Comparison of ENCODE assay signal across 9 mouse cellular contexts in genomic region chr6:51732298-51732895, GRCm38 (mm10).
A peak's percentile ranks its signal among the peaks of the same experiment; 100 is the strongest.
DNase-seq lines count a peak whose midpoint lies in the region; TF ChIP-seq lines count a peak whose summit lies in the region.
"Had no signal": no experiment of that assay in that cellular context is flagged by ENCODE, and none has a peak within 500 bp of the region (broad histone marks: within the 10 kb centered on the region; RNA-seq: fewer than 3 reads in every experiment).

No protein-coding gene starts in this region.

- intact Hi-C loops in left cerebral cortex, postnatal 4 days (cut with DNase I), result no loop called here
- intact Hi-C loops in left cerebral cortex, adult 2 months (cut with DNase I), result no loop called here

- no peak overlapping the region for H3K27ac ChIP-seq in left cerebral cortex, adult 2 months
- H3K27ac ChIP-seq in brown adipose tissue, adult 24 weeks (replicated peaks; ENCODE audit: low read depth, low read length), result no peak overlapping the region
- H3K27ac ChIP-seq: macrophage had no signal

- peak; percentile 90 for DNase-seq in left cerebral cortex, postnatal 4 days
- DNase-seq in left cerebral cortex, adult 2 months (ENCODE audit: extremely low spot score in 1 of 2, low spot score in 2 of 2), result no peak
- peak; percentile 87 to 88 for DNase-seq in cerebellum, postnatal 36 days
- peak; percentile 30 to 36 for DNase-seq in layer of hippocampus, postnatal 25 days (ENCODE audit: extremely low spot score in 1 of 2, low spot score in 1 of 2)
- no peak for DNase-seq in B cell, adult 2 months
- DNase-seq in testis, postnatal 10 days (ENCODE audit: low spot score), result no peak
- DNase-seq: heart, adult 18-20 months had no signal

- H3K4me3 ChIP-seq in left cerebral cortex, adult 2 months, result no peak overlapping the region
- peak overlapping the region; percentile 6 for H3K4me3 ChIP-seq in brown adipose tissue, adult 24 weeks (ENCODE audit: insufficient read depth, low read depth, low read length)

- no peak for TF ChIP-seq CTCF in left cerebral cortex, adult 2 months (IDR thresholded peaks at IDR 0.05)

- H3K4me1 ChIP-seq in brown adipose tissue, adult 24 weeks (ENCODE audit: control insufficient read depth, insufficient read depth, insufficient read length, low read length), result no peaks in the 10 kb centered on the region

Comparison
In these comparisons a context has a peak if more than half of its experiments do, and no peak if none do; other contexts are left out.
1. DNase-seq: peak in left cerebral cortex, postnatal 4 days (single experiment), cerebellum, postnatal 36 days (2 of 2) and layer of hippocampus, postnatal 25 days (2 of 2); none in left cerebral cortex, adult 2 months (0 of 2), B cell, adult 2 months (0 of 2) and testis, postnatal 10 days (single experiment).